Mouse (Mus musculus): ENCODE measurements around the gene Tnip2. TPM values are rescaled to one million over a fixed set of nuclear protein-coding genes. Genes with fewer than 3 reads are reported as not detected.

Tnip2 gene
- total RNA-seq, 2 experiments from 2014 or later = 14.9 to 18.3 TPM

DNA sequence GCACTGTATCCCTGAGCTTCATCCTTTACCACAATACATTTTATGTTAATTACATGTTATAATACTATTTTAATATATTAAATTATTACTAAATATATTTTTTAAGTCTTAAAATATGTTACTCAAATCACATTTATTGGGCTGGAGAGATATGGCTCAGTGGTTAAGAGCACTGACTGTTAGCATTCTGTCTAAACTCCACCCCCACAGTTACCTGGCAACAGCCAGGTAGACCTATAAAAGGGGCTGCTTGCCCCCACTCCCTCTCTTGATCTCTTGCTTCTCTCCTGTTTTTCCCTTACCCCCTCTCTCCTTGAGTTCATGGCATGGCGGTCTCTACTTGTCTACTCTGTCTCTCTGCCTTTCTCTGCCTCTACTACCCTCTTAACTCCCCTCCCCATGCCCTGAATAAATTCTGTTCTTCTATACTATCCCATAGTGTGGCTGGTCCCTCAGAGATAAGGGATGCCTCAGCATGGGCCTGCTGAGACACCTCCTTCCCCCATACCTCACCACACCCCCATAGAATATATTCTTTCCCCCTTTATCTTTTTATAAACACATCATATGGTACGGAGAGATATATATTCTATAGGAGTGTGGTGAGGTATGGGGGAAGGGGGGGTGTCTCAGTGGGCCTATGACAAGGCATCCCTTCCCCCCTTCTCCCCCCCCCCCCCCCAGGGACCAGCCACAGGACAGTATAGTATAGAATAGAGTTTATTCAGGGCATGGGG, 45.6 kb downstream of the Tnip2 start:
- DNase-seq (ENCODE audit: low spot score in 2 of 2) = no peak

DNA sequence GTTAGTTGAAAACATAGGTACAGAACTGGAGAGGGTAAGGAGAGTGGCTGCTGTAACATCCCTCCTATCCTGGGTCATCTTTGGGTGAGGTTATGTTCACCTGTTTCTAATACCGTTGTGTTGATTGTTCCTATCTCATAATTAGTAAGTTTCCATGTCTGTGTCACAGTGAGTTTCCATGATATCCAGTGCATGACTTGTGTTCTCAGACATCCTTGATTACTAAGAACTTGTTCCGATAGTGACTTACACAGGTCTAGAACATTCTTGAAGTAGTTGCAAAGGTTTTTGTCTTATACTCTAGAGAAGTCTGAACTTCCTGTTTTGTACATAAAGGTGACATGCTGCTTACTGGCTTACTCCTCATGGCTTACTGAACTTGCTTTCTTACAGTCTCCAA, 47.1 kb downstream of the Tnip2 start:
- no peak for DNase-seq (ENCODE audit: low spot score in 2 of 2)

DNA sequence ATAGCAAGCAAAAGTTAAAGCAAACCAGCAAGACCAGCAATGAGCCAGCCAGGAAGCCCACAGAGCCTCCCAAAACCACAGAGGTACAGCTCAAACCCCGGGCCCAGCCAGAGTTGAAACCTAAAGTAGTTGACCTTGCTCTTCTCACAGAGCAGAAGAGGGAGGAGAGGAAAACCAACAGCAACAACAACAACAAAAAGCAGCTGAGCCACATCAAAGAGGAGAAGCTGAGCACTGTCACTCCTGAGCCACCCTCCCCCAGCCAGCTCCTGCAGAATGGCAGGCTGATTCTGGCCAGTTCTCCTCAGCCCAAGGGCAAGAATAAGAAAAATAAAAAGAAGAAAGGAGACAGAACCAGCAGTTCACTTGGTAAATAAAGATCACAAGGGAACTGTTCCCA, 47.7 kb downstream of the Tnip2 start:
- DNase-seq (ENCODE audit: low spot score in 2 of 2) = no peak

DNA sequence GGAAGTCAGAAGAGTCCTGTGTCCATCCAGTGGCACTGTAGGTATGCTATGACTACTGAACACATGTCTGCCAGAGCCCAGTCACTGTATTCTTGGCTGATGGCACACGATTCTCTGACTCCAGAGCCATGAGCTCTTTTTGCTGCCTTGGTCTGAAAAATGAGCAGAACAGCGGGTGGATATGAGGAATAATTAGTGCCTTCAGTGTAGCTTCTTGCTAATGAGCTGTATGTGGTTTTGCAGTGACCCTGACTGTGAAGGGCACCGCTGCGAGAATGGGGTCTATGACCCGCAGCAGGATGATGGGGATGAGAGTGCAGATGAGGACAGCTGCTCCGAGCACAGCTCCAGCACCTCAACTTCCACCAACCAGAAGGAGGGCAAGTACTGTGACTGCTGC, 52.0 kb downstream of the Tnip2 start:
- DNase-seq (ENCODE audit: low spot score in 2 of 2) = no peak

DNA sequence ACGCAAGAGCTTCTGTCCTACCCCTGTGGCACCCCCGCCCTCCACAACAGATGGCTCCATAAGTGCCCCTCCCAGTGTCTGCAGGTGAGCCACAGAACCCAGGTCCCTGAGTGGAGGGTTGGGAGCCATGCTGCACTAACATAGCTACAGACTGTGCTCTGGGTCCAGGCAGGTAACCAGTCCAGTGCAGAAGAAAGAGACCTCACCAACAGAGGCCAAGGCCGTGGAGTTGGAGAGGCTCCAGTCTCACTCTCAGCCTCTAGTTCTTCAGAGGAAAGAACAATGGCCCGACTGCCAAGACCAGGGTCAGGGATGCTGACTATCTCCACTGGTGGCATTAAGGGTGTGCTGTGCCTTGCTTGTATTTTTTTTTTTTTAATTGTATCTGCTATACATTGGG, 52.5 kb downstream of the Tnip2 start:
- no peak for DNase-seq (ENCODE audit: low spot score in 2 of 2)

DNA sequence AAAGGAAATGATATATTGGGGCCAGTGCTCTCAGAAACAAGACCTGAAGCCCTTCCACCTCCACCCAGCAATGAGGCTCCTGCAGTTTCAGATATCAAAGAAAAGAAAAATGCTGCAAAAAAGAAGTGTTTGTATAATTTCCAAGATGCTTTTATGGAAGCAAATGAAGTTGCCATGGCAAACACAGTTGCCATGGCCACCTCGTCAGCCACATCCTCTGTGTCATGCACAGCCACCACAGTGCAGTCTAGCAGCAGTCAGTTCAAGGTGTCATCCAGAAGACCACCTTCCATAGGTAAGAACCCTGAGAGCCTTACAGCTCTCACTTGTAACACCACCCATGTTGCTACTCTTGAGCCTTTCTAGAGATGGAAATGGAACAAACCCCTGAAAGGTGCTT, 54.8 kb downstream of the Tnip2 start:
- no peak for DNase-seq (ENCODE audit: low spot score in 2 of 2)

DNA sequence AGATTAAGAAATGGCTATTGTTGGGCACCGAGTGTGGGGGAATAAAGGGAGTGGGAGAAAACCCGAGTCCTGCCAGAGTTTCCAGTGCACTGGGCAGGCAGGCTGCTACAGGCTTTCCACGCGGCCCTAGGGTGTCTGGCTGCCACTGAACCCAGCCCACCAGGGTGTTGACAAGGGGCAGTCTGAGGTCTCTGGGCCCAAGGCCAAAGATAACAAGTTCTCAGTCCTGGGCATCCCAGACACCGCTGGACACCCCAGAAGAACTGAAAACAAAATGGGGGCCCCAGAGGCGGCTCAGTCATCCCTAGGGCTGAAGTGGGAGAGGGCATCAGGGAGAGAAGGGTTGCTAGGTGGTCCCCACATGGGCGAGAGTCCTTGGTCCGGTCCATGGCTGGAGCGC, 67.6 kb downstream of the Tnip2 start:
- DNase-seq (ENCODE audit: low spot score in 2 of 2) = no peak

Other genes starting within 250 kb of the Tnip2 start
- 1 to 10 TPM in 1 of 2 experiments, under 1 TPM in 1; 0.53 to 1.0 TPM for gene Zfyve28, start 225.5 kb downstream of the Tnip2 start, total RNA-seq (2021)
- not detected for gene Cfap99, start 225.4 kb downstream of the Tnip2 start, total RNA-seq (2021)
- 100 to 1,000 TPM; 101 to 105 TPM for gene Rnf4, start 177.7 kb downstream of the Tnip2 start, total RNA-seq (2021)
- 10 to 100 TPM; 28.9 to 29.5 TPM for gene Fam193a, start 144.1 kb downstream of the Tnip2 start, total RNA-seq (2021)
- gene Sh3bp2, start 11.8 kb upstream of the Tnip2 start, total RNA-seq (2021) = 10 to 100 TPM; 16.9 to 20.9 TPM
- 100 to 1,000 TPM; 127 to 136 TPM for gene Add1, start 59.7 kb upstream of the Tnip2 start, total RNA-seq (2021)
- gene Mfsd10, start 123.2 kb upstream of the Tnip2 start, total RNA-seq (2021) = 10 to 100 TPM; 30.9 to 32.2 TPM
- 10 to 100 TPM; 25.6 to 27.9 TPM for gene Nop14, start 146.2 kb upstream of the Tnip2 start, total RNA-seq (2021)
- 1 to 10 TPM; 2.3 to 3.5 TPM for gene Grk4, start 146.4 kb upstream of the Tnip2 start, total RNA-seq (2021)
- gene Htt, start 247.7 kb upstream of the Tnip2 start, total RNA-seq (2021) = 10 to 100 TPM; 30.8 to 34.3 TPM